Mouse (Mus musculus): ENCODE measurements at regions not wholly inside any gene's neighbourhood (a gene's known extent, or its start where the extent isn't known, plus 50 kb on each side); places are given as distances from the start of the nearest gene placed in this dataset.

DNA sequence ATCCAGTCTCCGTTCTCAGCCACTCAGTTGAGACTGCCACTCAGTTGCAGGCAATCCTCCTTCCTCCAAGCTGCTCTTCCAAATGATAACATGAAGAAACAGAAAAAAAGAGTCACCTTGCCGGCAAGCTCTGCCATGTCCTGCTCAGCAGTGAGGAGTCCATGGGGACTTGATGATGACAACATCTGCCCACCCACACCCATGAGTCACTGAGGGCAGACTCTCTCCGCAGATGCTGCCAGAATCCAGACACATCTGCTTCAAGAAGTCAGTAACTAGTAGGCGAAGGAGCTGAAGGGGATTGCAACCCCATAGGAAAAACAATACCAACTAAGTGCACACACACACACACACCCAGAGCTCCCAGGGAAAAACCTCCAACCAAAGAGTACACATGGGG lies 263.9 kb upstream of the Nr4a3 start:
- Histone ChIP-seq H3K4me3 (replicated peaks) (no peak overlapping the region), H3K27me3 (replicated peaks) (no peaks in the 10 kb centered on the region), H3K9me3 (no peaks in the 10 kb centered on the region), H3K4me1 (no peaks in the 10 kb centered on the region), H3K36me3 (replicated peaks; ENCODE audit: low read length) (no peaks in the 10 kb centered on the region)
- no peak for TF ChIP-seq GATA1 (IDR thresholded peaks at IDR 0.05; ENCODE audit: borderline replicate concordance, low read length)
- TF ChIP-seq FLI1 (IDR thresholded peaks at IDR 0.05; ENCODE audit: low read length): no peak

DNA sequence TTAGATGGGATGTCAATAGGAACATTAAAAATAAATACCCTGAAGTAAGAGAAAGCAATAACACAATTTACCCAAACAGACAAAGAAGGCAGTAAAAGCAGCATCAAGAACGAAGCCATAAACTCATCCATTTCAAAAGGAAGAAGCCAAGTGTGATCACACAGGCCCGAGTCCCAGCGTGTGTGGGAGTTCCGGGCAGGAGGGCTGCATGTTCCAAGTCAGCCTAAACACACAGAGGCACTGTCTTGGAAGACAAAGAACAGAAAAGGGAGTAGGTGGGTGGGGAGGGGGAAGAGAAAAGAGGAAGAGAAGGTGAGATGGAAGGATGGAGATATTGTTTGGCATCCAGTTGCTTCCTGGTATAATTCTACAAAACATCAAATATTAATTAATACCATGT lies 248.0 kb upstream of the Nr4a3 start:
- H3K9me3 ChIP-seq: 0 out of 2 replicates have a peak, but pooled peaks cover 3% of the 10 kb centered on the region
- H3K4me3 ChIP-seq (replicated peaks): no peak overlapping the region
- no peaks in the 10 kb centered on the region for H3K27me3 ChIP-seq (replicated peaks)
- TF ChIP-seq FLI1 (IDR thresholded peaks at IDR 0.05; ENCODE audit: low read length) (no peak), GATA1 (IDR thresholded peaks at IDR 0.05; ENCODE audit: borderline replicate concordance, low read length) (no peak)
- H3K36me3 ChIP-seq (replicated peaks; ENCODE audit: low read length): no peaks in the 10 kb centered on the region
- no peaks in the 10 kb centered on the region for H3K4me1 ChIP-seq

DNA sequence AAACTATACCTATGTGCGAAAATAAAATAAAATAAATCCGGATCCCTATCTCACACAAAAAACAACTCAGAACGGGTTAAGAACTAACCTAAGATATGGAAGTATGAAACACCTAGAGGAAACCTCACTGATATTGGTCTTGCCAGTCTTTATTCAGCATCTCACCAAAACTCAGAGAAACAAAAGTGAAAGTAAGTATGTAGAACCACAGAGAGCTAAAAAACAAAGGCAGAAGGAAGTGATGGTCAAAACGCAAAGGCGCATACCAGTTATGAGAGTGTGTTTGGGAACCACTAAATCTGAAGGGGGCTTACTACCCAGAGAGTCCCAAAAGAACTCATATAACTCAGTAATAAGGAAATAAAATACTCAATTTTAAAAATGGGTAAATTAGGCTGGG lies 245.8 kb upstream of the Nr4a3 start:
- TF ChIP-seq GATA1 (IDR thresholded peaks at IDR 0.05; ENCODE audit: borderline replicate concordance, low read length): no peak
- TF ChIP-seq FLI1 (IDR thresholded peaks at IDR 0.05; ENCODE audit: low read length): no peak
- Histone ChIP-seq H3K4me3 (replicated peaks) (peak overlapping the region; percentile 10), H3K4me1 (no peaks in the 10 kb centered on the region), H3K9me3 (peaks cover 6% of the 10 kb centered on the region; the same call in 1 of the 2 replicates), H3K36me3 (replicated peaks; ENCODE audit: low read length) (no peaks in the 10 kb centered on the region), H3K27me3 (replicated peaks) (no peaks in the 10 kb centered on the region)

DNA sequence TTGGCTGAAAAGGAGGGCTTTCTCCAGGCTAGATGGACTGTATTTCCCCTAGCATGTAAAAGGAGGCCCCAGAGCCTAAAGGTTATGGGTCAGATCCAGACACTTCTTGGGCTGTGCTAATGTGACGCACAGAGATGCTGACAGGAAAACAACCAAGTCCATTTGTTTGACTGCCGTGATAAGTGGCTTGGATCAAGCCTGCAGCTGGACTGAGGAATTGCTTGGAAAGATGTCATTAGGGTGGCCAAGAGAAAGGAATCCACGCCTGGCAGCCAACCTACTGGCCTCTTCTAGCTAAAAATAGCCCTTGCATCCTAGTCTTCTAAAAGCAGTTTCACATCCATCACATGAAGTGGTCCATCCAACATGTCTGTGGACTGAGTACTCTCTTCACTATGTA lies 241.8 kb upstream of the Nr4a3 start:
- Histone ChIP-seq H3K27me3 (replicated peaks) (no peaks in the 10 kb centered on the region), H3K4me1 (no peaks in the 10 kb centered on the region), H3K9me3 (peaks cover 6% of the 10 kb centered on the region; the same call in 1 of the 2 replicates), H3K36me3 (replicated peaks; ENCODE audit: low read length) (no peaks in the 10 kb centered on the region), H3K4me3 (replicated peaks) (no peak overlapping the region)
- TF ChIP-seq GATA1 (IDR thresholded peaks at IDR 0.05; ENCODE audit: borderline replicate concordance, low read length) (no peak), FLI1 (IDR thresholded peaks at IDR 0.05; ENCODE audit: low read length) (no peak)

DNA sequence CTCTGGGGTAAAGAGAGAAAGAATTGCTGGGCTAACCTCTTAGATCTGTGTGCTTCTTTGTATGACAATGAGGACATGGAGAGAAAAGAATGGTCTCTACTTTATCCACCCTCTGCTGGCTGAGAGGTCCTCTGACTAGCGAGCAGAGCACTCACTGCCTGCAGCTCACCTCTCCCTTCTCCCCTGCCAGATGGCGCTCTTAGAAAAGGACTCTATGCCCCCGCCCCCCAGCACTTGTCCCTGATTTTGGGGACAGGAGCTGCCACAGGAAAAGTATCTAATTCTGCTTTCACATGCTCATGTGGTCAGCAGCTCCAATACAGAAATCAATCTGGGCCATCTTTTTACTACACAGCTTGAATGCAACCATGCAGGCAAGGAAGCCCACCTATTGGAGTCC lies 237.1 kb upstream of the Nr4a3 start:
- Histone ChIP-seq H3K27me3 (replicated peaks) (no peaks in the 10 kb centered on the region), H3K36me3 (replicated peaks; ENCODE audit: low read length) (no peaks in the 10 kb centered on the region), H3K4me3 (replicated peaks) (no peak overlapping the region), H3K9me3 (peaks cover 8% of the 10 kb centered on the region), H3K4me1 (no peaks in the 10 kb centered on the region)
- TF ChIP-seq GATA1 (IDR thresholded peaks at IDR 0.05; ENCODE audit: borderline replicate concordance, low read length) (no peak), FLI1 (IDR thresholded peaks at IDR 0.05; ENCODE audit: low read length) (no peak)

DNA sequence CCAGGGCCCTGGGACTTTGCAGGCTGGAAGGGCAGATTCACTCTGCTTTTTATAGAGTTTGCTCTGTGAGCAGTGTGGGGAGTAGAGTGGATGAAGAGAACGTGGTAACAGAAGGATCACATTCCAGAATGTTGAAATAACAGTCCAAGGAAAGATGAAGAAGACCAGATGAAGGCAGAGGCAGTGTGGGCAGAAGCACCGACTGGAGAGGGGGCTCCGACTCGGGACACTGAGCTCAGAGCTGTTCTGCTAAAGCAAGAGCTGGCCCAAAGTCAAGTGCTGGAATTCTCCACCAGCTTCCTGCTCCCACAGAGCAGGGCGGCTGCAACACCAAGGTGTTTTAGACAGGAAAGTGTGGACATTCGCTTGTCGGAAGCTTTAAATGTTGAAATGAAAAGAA lies 230.9 kb upstream of the Nr4a3 start:
- TF ChIP-seq GATA1 (IDR thresholded peaks at IDR 0.05; ENCODE audit: borderline replicate concordance, low read length) (no peak), FLI1 (IDR thresholded peaks at IDR 0.05; ENCODE audit: low read length) (no peak)
- Histone ChIP-seq H3K36me3 (replicated peaks; ENCODE audit: low read length) (no peaks in the 10 kb centered on the region), H3K4me3 (replicated peaks) (no peak overlapping the region), H3K27me3 (replicated peaks) (no peaks in the 10 kb centered on the region), H3K4me1 (no peaks in the 10 kb centered on the region), H3K9me3 (peaks cover 6% of the 10 kb centered on the region)

DNA sequence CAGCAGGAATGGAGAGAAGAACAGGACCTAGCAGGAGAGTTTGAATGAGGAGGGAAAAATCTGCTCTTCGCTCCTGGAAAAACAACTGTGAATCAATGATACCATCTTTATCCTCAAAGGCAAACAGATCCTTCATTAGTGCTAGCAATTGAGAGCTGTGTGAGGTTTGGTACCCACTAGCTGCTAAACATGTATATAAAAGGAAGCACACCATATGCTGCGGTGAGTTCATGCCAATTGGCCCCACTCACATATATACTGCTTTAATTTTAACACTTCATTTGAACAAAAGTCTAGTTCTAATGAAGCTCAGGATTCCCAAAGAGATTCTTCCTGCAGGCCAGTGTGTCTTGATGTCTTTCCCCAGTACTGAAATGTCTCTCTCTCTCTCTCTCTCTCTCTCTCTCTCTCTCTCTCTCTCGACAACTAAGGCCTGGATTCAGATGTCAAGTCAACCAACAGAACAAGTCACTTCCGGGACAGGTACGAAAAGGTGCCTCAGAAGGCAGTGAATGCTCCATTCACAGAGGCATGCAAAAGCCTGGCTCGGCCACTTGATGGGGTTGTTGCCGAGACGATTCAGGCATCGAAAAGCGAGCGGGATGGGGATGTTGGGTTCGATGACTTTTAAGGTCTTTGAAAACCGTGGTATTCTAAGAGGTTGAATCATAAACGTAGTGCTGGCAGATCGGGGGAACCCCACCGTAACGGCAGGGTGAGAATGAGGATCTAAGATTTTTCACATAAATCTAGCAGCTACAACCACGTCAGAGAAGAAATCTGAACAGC lies 226.4 kb upstream of the Nr4a3 start:
- H3K36me3 ChIP-seq (replicated peaks; ENCODE audit: low read length): no peaks in the 10 kb centered on the region
- TF ChIP-seq FLI1 (IDR thresholded peaks at IDR 0.05; ENCODE audit: low read length) (no peak), GATA1 (IDR thresholded peaks at IDR 0.05; ENCODE audit: borderline replicate concordance, low read length) (no peak)
- no peaks in the 10 kb centered on the region for H3K4me1 ChIP-seq
- no peak overlapping the region for H3K4me3 ChIP-seq (replicated peaks)
- H3K27me3 ChIP-seq (replicated peaks): no peaks in the 10 kb centered on the region
- no peaks in the 10 kb centered on the region for H3K9me3 ChIP-seq

DNA sequence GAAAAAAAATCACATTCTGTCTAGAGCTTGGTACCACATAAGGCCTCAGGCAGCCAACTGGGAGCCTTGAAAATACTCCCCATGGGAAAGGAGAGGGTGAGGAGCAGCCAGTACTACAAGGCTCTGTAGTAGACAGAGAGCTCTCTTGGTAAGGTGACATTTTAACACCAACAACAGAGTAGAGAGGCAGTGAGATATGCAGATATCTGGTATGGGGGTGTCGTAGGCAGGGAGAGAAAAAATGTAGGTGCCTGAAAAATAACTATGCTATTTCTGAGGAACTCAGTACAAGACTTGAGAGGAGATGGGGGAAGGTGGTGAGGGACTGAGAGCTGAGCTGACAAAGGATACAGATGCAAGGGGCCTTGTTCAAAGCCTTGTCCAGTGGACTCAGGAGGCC lies 224.4 kb upstream of the Nr4a3 start:
- Histone ChIP-seq H3K27me3 (replicated peaks) (no peaks in the 10 kb centered on the region), H3K4me3 (replicated peaks) (no peak overlapping the region), H3K4me1 (no peaks in the 10 kb centered on the region), H3K36me3 (replicated peaks; ENCODE audit: low read length) (no peaks in the 10 kb centered on the region), H3K9me3 (no peaks in the 10 kb centered on the region)
- no peak for TF ChIP-seq FLI1 (IDR thresholded peaks at IDR 0.05; ENCODE audit: low read length)
- no peak for TF ChIP-seq GATA1 (IDR thresholded peaks at IDR 0.05; ENCODE audit: borderline replicate concordance, low read length)

DNA sequence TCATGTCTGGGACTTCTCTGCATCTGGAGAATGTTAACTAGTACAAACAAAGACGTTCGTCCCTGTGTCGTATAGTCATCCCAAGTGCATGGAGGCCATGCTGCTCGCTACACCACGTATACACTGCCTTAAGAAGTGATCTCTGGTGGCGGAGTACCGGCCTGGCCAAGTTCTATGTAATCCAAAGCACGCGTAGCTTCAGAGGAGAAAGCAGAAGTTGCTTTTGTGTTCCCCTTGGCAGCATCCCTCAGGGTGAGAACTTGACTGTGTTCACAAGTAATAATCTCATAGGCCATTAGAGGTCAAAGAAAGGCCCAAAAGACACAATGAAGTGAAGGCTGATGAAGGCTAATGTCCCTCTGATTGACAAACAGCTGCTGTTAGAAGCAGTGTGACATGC lies 221.7 kb upstream of the Nr4a3 start:
- TF ChIP-seq FLI1 (IDR thresholded peaks at IDR 0.05; ENCODE audit: low read length) (no peak), GATA1 (IDR thresholded peaks at IDR 0.05; ENCODE audit: borderline replicate concordance, low read length) (no peak)
- H3K4me1 ChIP-seq: no peaks in the 10 kb centered on the region
- H3K27me3 ChIP-seq (replicated peaks): no peaks in the 10 kb centered on the region
- H3K4me3 ChIP-seq (replicated peaks): no peak overlapping the region
- H3K36me3 ChIP-seq (replicated peaks; ENCODE audit: low read length): no peaks in the 10 kb centered on the region
- H3K9me3 ChIP-seq: no peaks in the 10 kb centered on the region

DNA sequence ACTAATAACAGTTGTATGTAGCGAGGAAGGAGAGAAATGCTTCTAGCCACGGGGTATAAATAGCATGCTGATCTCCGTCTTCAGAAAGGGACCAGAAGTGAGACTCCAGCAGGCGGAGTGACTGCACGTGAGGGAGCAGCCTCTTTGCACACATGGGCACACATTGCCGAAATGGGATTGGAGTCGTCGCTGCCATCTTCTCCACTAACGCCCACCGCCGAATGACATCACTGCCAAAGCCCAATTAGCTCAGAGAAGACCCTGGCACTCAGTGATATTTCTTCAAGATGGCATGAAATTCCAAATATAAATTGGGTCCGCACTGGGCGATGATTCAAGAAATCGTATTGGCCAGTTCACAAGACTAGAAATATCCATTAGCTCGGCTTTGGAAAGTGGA lies 220.9 kb upstream of the Nr4a3 start:
- no peaks in the 10 kb centered on the region for H3K4me1 ChIP-seq
- H3K9me3 ChIP-seq: no peaks in the 10 kb centered on the region
- no peak for TF ChIP-seq GATA1 (IDR thresholded peaks at IDR 0.05; ENCODE audit: borderline replicate concordance, low read length)
- TF ChIP-seq FLI1 (IDR thresholded peaks at IDR 0.05; ENCODE audit: low read length): no peak

More for the DNA sequence above, 220.9 kb upstream of the Nr4a3 start:
- no peaks in the 10 kb centered on the region for H3K36me3 ChIP-seq (replicated peaks; ENCODE audit: low read length)
- no peak overlapping the region for H3K4me3 ChIP-seq (replicated peaks)
- H3K27me3 ChIP-seq (replicated peaks): no peaks in the 10 kb centered on the region
